Mouse (Mus musculus) megakaryocyte, embryonic 14.5 days (primary cell): ENCODE data around the gene Ube2s. TPM values are rescaled to one million over a fixed set of nuclear protein-coding genes. Genes with fewer than 3 reads are reported as not detected.
A peak's percentile ranks its signal among the peaks of the same experiment; 100 is the strongest.
"Not testable (repeated sequence)": the region's sequence is repeated elsewhere in the genome, so short reads cannot be mapped to it uniquely, and the experiment has no call there.

ENCODE experiments used
- H3K27me3 ChIP-seq: replicated peaks from 2 replicates; pipeline ENCODE3; 2012; ENCODE audit warnings: inconsistent platforms
- H3K36me3 ChIP-seq: replicated peaks from 2 replicates; pipeline ENCODE3; 2012; ENCODE audit warnings: low read length, inconsistent platforms, mixed read lengths
- H3K4me1 ChIP-seq: 2 replicates; pipeline ENCODE4 v1.6.1; 2012; ENCODE audit warnings: inconsistent platforms
- H3K4me3 ChIP-seq: replicated peaks from 2 replicates; pipeline ENCODE3; 2012; ENCODE audit warnings: moderate library complexity, mild to moderate bottlenecking, inconsistent platforms
- H3K9me3 ChIP-seq: 2 replicates; pipeline ENCODE4 v1.6.1; 2012; ENCODE audit warnings: inconsistent platforms
- FLI1 ChIP-seq: IDR thresholded peaks from 2 replicates; pipeline ENCODE4 v1.6.1; 2012; ENCODE audit warnings: low read length, inconsistent platforms, mixed read lengths
- GATA1 ChIP-seq: IDR thresholded peaks from 3 replicates; pipeline ENCODE4 v1.6.1; 2012; ENCODE audit warnings: mixed read lengths, low read length, inconsistent platforms, borderline replicate concordance
- polyA plus RNA-seq: library from polyadenylated mRNA; stranded (reverse); fragments of >175 nt; gene quantifications from 2 replicates; pipeline ENCODE4 v1.2.3, GENCODE M21; 2012; ENCODE audit warnings: low replicate concordance; ENCODE audit not compliant: insufficient read depth

The Ube2s gene
- polyA plus RNA-seq, 1 experiment: 258 TPM

GRCm38 (mm10) chr7:4793674-4794073 is 18.7 kb downstream of the Ube2s start:
- TF ChIP-seq GATA1: no peak
- TF ChIP-seq FLI1: no peak
- Histone ChIP-seq H3K4me3 (peak overlapping the region; percentile 99), H3K27me3 (no peaks in the 10 kb centered on the region), H3K36me3 (peaks cover 49% of the 10 kb centered on the region), H3K9me3 (no peaks in the 10 kb centered on the region), H3K4me1 (peaks cover 49% of the 10 kb centered on the region)

- not testable (repeated sequence) for H3K27me3 ChIP-seq, H3K9me3 ChIP-seq
- H3K4me1 ChIP-seq: peaks cover 53% of the 10 kb centered on the region
- peak overlapping the region; percentile 99 for H3K4me3 ChIP-seq
- H3K36me3 ChIP-seq: peaks cover 44% of the 10 kb centered on the region
Observed at GRCm38 (mm10) chr7:4793248-4793647, 19.1 kb downstream of the Ube2s start.

GRCm38 (mm10) chr7:4792278-4793212 is 19.8 kb downstream of the Ube2s start, which contains the start of gene Rpl28:
Gene Rpl28 (plus strand): TSS chr7:4792874.
- Histone ChIP-seq H3K27me3 (no peaks in the 10 kb centered on the region), H3K4me1 (peaks cover 58% of the 10 kb centered on the region), H3K9me3 (no peaks in the 10 kb centered on the region), H3K36me3 (peaks cover 40% of the 10 kb centered on the region), H3K4me3 (peak within 1 kb of the TSS; percentile 99)
- no peak for TF ChIP-seq GATA1
- TF ChIP-seq FLI1: no peak

- H3K27me3 ChIP-seq: no peaks in the 10 kb centered on the region
- TF ChIP-seq FLI1: no peak
- peak within 1 kb of the TSS; percentile 96 for H3K4me3 ChIP-seq
- H3K36me3 ChIP-seq: peaks cover 15% of the 10 kb centered on the region
- H3K9me3 ChIP-seq: no peaks in the 10 kb centered on the region
- peaks cover 72% of the 10 kb centered on the region for H3K4me1 ChIP-seq
Observed at GRCm38 (mm10) chr7:4789436-4789935, 22.9 kb downstream of the Ube2s start, which contains the start of gene Tmem238. Gene Tmem238 (minus strand): TSS chr7:4789656.

GRCm38 (mm10) chr7:4788499-4789435 is 23.6 kb downstream of the Ube2s start:
- Histone ChIP-seq H3K27me3 (no peaks in the 10 kb centered on the region), H3K4me1 (peaks cover 72% of the 10 kb centered on the region), H3K9me3 (no peaks in the 10 kb centered on the region), H3K4me3 (peak overlapping the region; percentile 96), H3K36me3 (peaks cover 8% of the 10 kb centered on the region)
- TF ChIP-seq GATA1 (no peak), FLI1 (no peak)

- peaks cover 3% of the 10 kb centered on the region for H3K36me3 ChIP-seq
- no peak for TF ChIP-seq FLI1
- no peak for TF ChIP-seq GATA1
- peaks cover 95% of the 10 kb centered on the region for H3K4me1 ChIP-seq
- no peaks in the 10 kb centered on the region for H3K27me3 ChIP-seq
- H3K9me3 ChIP-seq: no peaks in the 10 kb centered on the region
- H3K4me3 ChIP-seq: peak overlapping the region; percentile 79
Observed at GRCm38 (mm10) chr7:4783667-4784268, 28.6 kb downstream of the Ube2s start.

GRCm38 (mm10) chr7:4782759-4783158 is 29.6 kb downstream of the Ube2s start, which contains the start of the genes Il11 and Tmem190:
Gene Il11 (minus strand): TSS chr7:4782859.
Gene Tmem190 (plus strand): TSS chr7:4782937.
- Histone ChIP-seq H3K9me3 (no peaks in the 10 kb centered on the region), H3K36me3 (peaks cover 3% of the 10 kb centered on the region), H3K4me1 (peaks cover 98% of the 10 kb centered on the region), H3K27me3 (peaks cover 7% of the 10 kb centered on the region), H3K4me3 (peak within 1 kb of the TSS; percentile 79)
- no peak for TF ChIP-seq GATA1
- no peak for TF ChIP-seq FLI1

- Histone ChIP-seq H3K36me3 (peaks cover 3% of the 10 kb centered on the region), H3K4me3 (no peak overlapping the region), H3K4me1 (peaks cover 98% of the 10 kb centered on the region), H3K9me3 (no peaks in the 10 kb centered on the region), H3K27me3 (peaks cover 13% of the 10 kb centered on the region)
- TF ChIP-seq GATA1 (no peak), FLI1 (no peak)
Observed at GRCm38 (mm10) chr7:4782130-4782529, 30.3 kb downstream of the Ube2s start.

- no peak for TF ChIP-seq GATA1
- TF ChIP-seq FLI1: no peak
- peaks cover 91% of the 10 kb centered on the region for H3K4me1 ChIP-seq
- H3K9me3 ChIP-seq: peaks cover 10% of the 10 kb centered on the region
- H3K27me3 ChIP-seq: peaks cover 34% of the 10 kb centered on the region
- no peaks in the 10 kb centered on the region for H3K36me3 ChIP-seq
- peak overlapping the region; percentile 40 for H3K4me3 ChIP-seq
Observed at GRCm38 (mm10) chr7:4779921-4780320, 32.5 kb downstream of the Ube2s start.
